In genomic region chr19:5477668-5478300, GRCm38 (mm10) we compare ENCODE assay signal across 22 mouse cellular contexts. TPM values are rescaled to one million over a fixed set of nuclear protein-coding genes. Genes with fewer than 3 reads are reported as not detected.
A peak's percentile ranks its signal among the peaks of the same experiment; 100 is the strongest.
DNase-seq lines count a peak whose midpoint lies in the region; TF ChIP-seq lines count a peak whose summit lies in the region.
"Had no signal": no experiment of that assay in that cellular context is flagged by ENCODE, and none has a peak within 500 bp of the region (broad histone marks: within the 10 kb centered on the region; RNA-seq: fewer than 3 reads in every experiment).

No protein-coding gene starts in this region.

- intact Hi-C loops in gastrocnemius, adult 2 months (cut with DNase I): no loop called here
- intact Hi-C loops in gastrocnemius, postnatal 36 days (cut with DNase I): no loop called here

- DNase-seq in adrenal gland, postnatal 14 days: peak; percentile 70
- DNase-seq in adrenal gland, postnatal 25 days: no peak
- no peak for DNase-seq in gastrocnemius, adult 2 months
- DNase-seq in gastrocnemius, postnatal 36 days: no peak
- peak; percentile 54 for DNase-seq in brain, adult 2 months (ENCODE audit: low read depth, low spot score)
- DNase-seq in thymus, adult 18-20 months: no peak
- DNase-seq: gastrocnemius, postnatal 25 days; heart, postnatal 36 days; kidney, adult 8-10 months; kidney, postnatal 25 days; layer of hippocampus, postnatal 36 days; thymus, adult 2 months had no signal

- peaks cover 27% of the 10 kb centered on the region for H3K36me3 ChIP-seq in E14TG2a.4 (ENCODE audit: insufficient read depth, low read length)

- TF ChIP-seq CTCF in gastrocnemius, adult 2 months (IDR thresholded peaks at IDR 0.05): no peak
- no peak for TF ChIP-seq CTCF in E14TG2a.4 (conservative IDR thresholded peaks at IDR 0.05; ENCODE audit: low read length)

- H3K4me3 ChIP-seq in gastrocnemius, adult 2 months: no peak overlapping the region
- H3K4me3 ChIP-seq in E14TG2a.4 (replicated peaks; ENCODE audit: low read length): 0 out of 2 replicates have a peak overlapping the region, but pooled peaks have one; percentile 3
- H3K4me3 ChIP-seq: embryonic facial prominence, embryonic 10.5 days; forebrain, embryonic 15.5 days; heart, embryonic 15.5 days; hindbrain, embryonic 15.5 days; intestine, embryonic 15.5 days; neural tube, embryonic 15.5 days; stomach, embryonic 15.5 days had no signal

- H3K27me3 ChIP-seq in E14TG2a.4 (ENCODE audit: insufficient read depth, low read length): peaks cover 31% of the 10 kb centered on the region
- H3K27me3 ChIP-seq: forebrain, embryonic 15.5 days; heart, embryonic 15.5 days; hindbrain, embryonic 15.5 days; intestine, embryonic 15.5 days; neural tube, embryonic 15.5 days; stomach, embryonic 15.5 days had no signal

- H3K4me1 ChIP-seq in E14TG2a.4 (replicated peaks; ENCODE audit: low read depth, low read length): peaks cover 39% of the 10 kb centered on the region

- H3K9me3 ChIP-seq in E14TG2a.4 (ENCODE audit: low read length): no peaks in the 10 kb centered on the region
- H3K9me3 ChIP-seq: embryonic facial prominence, embryonic 10.5 days; forebrain, embryonic 15.5 days; G1E; heart, embryonic 15.5 days; hindbrain, embryonic 15.5 days; intestine, embryonic 15.5 days; neural tube, embryonic 15.5 days; stomach, embryonic 15.5 days had no signal

- H3K27ac ChIP-seq in gastrocnemius, adult 2 months: 0 out of 2 replicates have a peak overlapping the region, but pooled peaks have one; percentile 8
- H3K27ac ChIP-seq: embryonic facial prominence, embryonic 10.5 days; forebrain, embryonic 15.5 days; heart, embryonic 15.5 days; hindbrain, embryonic 15.5 days; intestine, embryonic 15.5 days; macrophage; neural tube, embryonic 15.5 days; stomach, embryonic 15.5 days had no signal

RNA-seq across cellular contexts. Expression of gene Efemp2, which starts 4.0 kb away (rescaled TPM):
- total RNA-seq in adrenal gland, postnatal 14 days (2021): 42.5 and 45.9 TPM in 2 replicates
- 55.5 and 56.3 TPM in 2 replicates for total RNA-seq in adrenal gland, postnatal 25 days (2021)
- 1 to 10 TPM; 3.4 to 6.6 TPM for total RNA-seq in gastrocnemius, adult 2 months (2021)
- total RNA-seq in gastrocnemius, postnatal 36 days (2021): 1 to 10 TPM; 5.3 to 6.3 TPM

RNA-seq across cellular contexts. Expression of gene Ctsw, which starts 9.5 kb away (rescaled TPM):
- 0.85 and 4.2 TPM in 2 replicates for total RNA-seq in adrenal gland, postnatal 14 days (2021)
- total RNA-seq in adrenal gland, postnatal 25 days (2021): not detected in 2 replicates
- total RNA-seq in gastrocnemius, adult 2 months (2021): not detected
- total RNA-seq in gastrocnemius, postnatal 36 days (2021): not detected
- total RNA-seq: G1E; gastrocnemius, postnatal 25 days; layer of hippocampus, postnatal 36 days had no signal

RNA-seq across cellular contexts. Expression of gene Mus81, which starts 10.4 kb away (rescaled TPM):
- total RNA-seq in adrenal gland, postnatal 14 days (2021): 22.3 and 28.6 TPM in 2 replicates
- total RNA-seq in adrenal gland, postnatal 25 days (2021): 31.1 and 35.0 TPM in 2 replicates
- 10 to 100 TPM; 20.1 to 23.3 TPM for total RNA-seq in gastrocnemius, adult 2 months (2021)
- total RNA-seq in gastrocnemius, postnatal 36 days (2021): 10 to 100 TPM; 16.1 to 19.8 TPM

RNA-seq across cellular contexts. Expression of gene Cfl1, which starts 12.5 kb away (rescaled TPM):
- total RNA-seq in adrenal gland, postnatal 14 days (2021): 640 and 706 TPM in 2 replicates
- total RNA-seq in adrenal gland, postnatal 25 days (2021): 625 and 632 TPM in 2 replicates
- 10 to 100 TPM; 52.8 to 72.0 TPM for total RNA-seq in gastrocnemius, adult 2 months (2021)
- total RNA-seq in gastrocnemius, postnatal 36 days (2021): 10 to 100 TPM; 67.8 to 72.7 TPM

RNA-seq across cellular contexts. Expression of gene Fibp, which starts 17.4 kb away (rescaled TPM):
- total RNA-seq in adrenal gland, postnatal 14 days (2021): 70.8 and 92.6 TPM in 2 replicates
- 53.7 and 100 TPM in 2 replicates for total RNA-seq in adrenal gland, postnatal 25 days (2021)
- total RNA-seq in gastrocnemius, adult 2 months (2021): 10 to 100 TPM; 33.9 to 35.8 TPM
- total RNA-seq in gastrocnemius, postnatal 36 days (2021): 10 to 100 TPM; 35.2 to 41.5 TPM

Comparison
In these comparisons a context has a peak if more than half of its experiments do, and no peak if none do; other contexts are left out.
1. DNase-seq: peak in adrenal gland, postnatal 14 days (single experiment) and brain, adult 2 months (single experiment); none in adrenal gland, postnatal 25 days (single experiment), gastrocnemius, adult 2 months (single experiment), gastrocnemius, postnatal 36 days (0 of 2) and thymus, adult 18-20 months (0 of 2).